Mouse (Mus musculus) layer of hippocampus, adult 9-10 months (tissue): ENCODE data around the gene Ccdc40.
"Not testable (repeated sequence)": the region's sequence is repeated elsewhere in the genome, so short reads cannot be mapped to it uniquely, and the experiment has no call there.

Experiments used
- DNase-seq: peaks from one replicate; pipeline ENCODE4 v3.0.0; 2022; ENCODE audit warnings: low spot score

The Ccdc40 gene

GRCm38 (mm10) chr11:119285791-119286527 is 57.6 kb downstream of the Ccdc40 start:
- no peak for DNase-seq

- no peak for DNase-seq
Observed at GRCm38 (mm10) chr11:119287207-119287992, 59.0 kb downstream of the Ccdc40 start.

- not testable (repeated sequence) for DNase-seq
Observed at GRCm38 (mm10) chr11:119292861-119293260, 64.5 kb downstream of the Ccdc40 start.

GRCm38 (mm10) chr11:119297996-119298395 is 69.6 kb downstream of the Ccdc40 start:
- no peak for DNase-seq

- DNase-seq, result no peak
Observed at GRCm38 (mm10) chr11:119298917-119299316, 70.5 kb downstream of the Ccdc40 start.

- peak; percentile 69 for DNase-seq
Observed at GRCm38 (mm10) chr11:119299391-119300245, 71.2 kb downstream of the Ccdc40 start, which contains the start of gene Eif4a3. TSS of gene Eif4a3 (minus strand) at chr11:119300089.

- no peak for DNase-seq
Observed at GRCm38 (mm10) chr11:119300246-119300935, 72.0 kb downstream of the Ccdc40 start.

- DNase-seq, result no peak
Observed at GRCm38 (mm10) chr11:119300986-119301385, 72.6 kb downstream of the Ccdc40 start.

- no peak for DNase-seq
Observed at GRCm38 (mm10) chr11:119304904-119305712, 76.7 kb downstream of the Ccdc40 start.

GRCm38 (mm10) chr11:119306762-119307657 is 78.6 kb downstream of the Ccdc40 start:
- no peak for DNase-seq

GRCm38 (mm10) chr11:119307658-119307867 is 79.2 kb downstream of the Ccdc40 start, which contains the start of gene Card14:
TSS of gene Card14 (plus strand) at chr11:119307768.
- DNase-seq, result no peak

- DNase-seq, result no peak
Observed at GRCm38 (mm10) chr11:119307916-119308315, 79.5 kb downstream of the Ccdc40 start.

- DNase-seq, result no peak
Observed at GRCm38 (mm10) chr11:119310621-119311020, 82.2 kb downstream of the Ccdc40 start.

GRCm38 (mm10) chr11:119314252-119314936 is 86.0 kb downstream of the Ccdc40 start:
- DNase-seq, result no peak
